Mouse (Mus musculus) intestine, embryonic 14.5 days (tissue): ENCODE data around the gene G3bp1. TPM values are rescaled to one million over a fixed set of nuclear protein-coding genes. Genes with fewer than 3 reads are reported as not detected.

ENCODE experiments used
- ATAC-seq: fragments of 200-750 bp; cut with Nextera tagmentation; replicated peaks from 2 replicates; pipeline ENCODE4 v1.8.0; 2017; ENCODE audit warnings: low read depth, moderate number of reproducible peaks, moderate TSS enrichment, moderate library complexity; ENCODE audit not compliant: low FRiP score, low TSS enrichment
- DNase-seq: peaks from one replicate; pipeline ENCODE4 v3.0.0-alpha.2; 2018; ENCODE audit warnings: low spot score
- H3K27ac ChIP-seq: fragments of 300-500 bp; sonication (generic); 2 replicates; pipeline ENCODE4 v1.5.1; 2014; ENCODE audit warnings: low read depth, mild to moderate bottlenecking, control low read depth
- H3K27me3 ChIP-seq: fragments of 300-500 bp; sonication (generic); replicated peaks from 2 replicates; pipeline ENCODE4 v1.6.1; 2014; ENCODE audit warnings: low read length, control low read depth; ENCODE audit not compliant: control insufficient read depth, insufficient read depth
- H3K36me3 ChIP-seq: fragments of 300-500 bp; sonication (generic); 2 replicates; pipeline ENCODE4 v1.6.1; 2014; ENCODE audit warnings: low read length, control low read depth; ENCODE audit not compliant: control insufficient read depth, insufficient read depth
- H3K4me1 ChIP-seq: fragments of 300-500 bp; sonication (generic); replicated peaks from 2 replicates; pipeline ENCODE4 v1.6.1; 2014; ENCODE audit warnings: low read length, control low read depth, mixed read lengths; ENCODE audit not compliant: control insufficient read depth, insufficient read depth
- H3K4me2 ChIP-seq: fragments of 300-500 bp; sonication (generic); 2 replicates; pipeline ENCODE4 v1.6.1; 2014; ENCODE audit warnings: low read length
- H3K4me3 ChIP-seq: fragments of 300-500 bp; sonication (generic); 2 replicates; pipeline ENCODE4 v1.5.1; 2014; ENCODE audit warnings: low read depth, low read length, control low read depth, mixed read lengths
- H3K9ac ChIP-seq: fragments of 300-500 bp; sonication (generic); 2 replicates; pipeline ENCODE4 v1.6.1; 2014; ENCODE audit warnings: mild to moderate bottlenecking, low read length
- H3K9me3 ChIP-seq: fragments of 300-500 bp; sonication (generic); 2 replicates; pipeline ENCODE4 v1.6.1; 2016; ENCODE audit warnings: low read length, control low read depth; ENCODE audit not compliant: control insufficient read depth
- WGBS: fragments of 180-500 bp; shearing (Covaris S2); extraction: QIAGEN DNeasy Blood & Tissue Kit; methylation state at CpG from one replicate; pipeline ENCODE4 v1.1.7; 2014; 5-methylcytosine and 5-hydroxymethylcytosine counted together
- microRNA-seq: library from miRNA; unstranded; fragments of <30 nt; microRNA quantifications from one replicate; pipeline ENCODE4, GENCODE M21; 2016
- polyA plus RNA-seq: library from polyadenylated mRNA; unstranded; fragments of >200 nt; fragmentation: Nextera tagmentation; extraction: Ambion mirVana; gene quantifications from 2 replicates; pipeline ENCODE4 v1.2.1, GENCODE M21; 2014

Gene G3bp1
- polyA plus RNA-seq, 1 experiment from 2014 or later = 198 TPM

DNA sequence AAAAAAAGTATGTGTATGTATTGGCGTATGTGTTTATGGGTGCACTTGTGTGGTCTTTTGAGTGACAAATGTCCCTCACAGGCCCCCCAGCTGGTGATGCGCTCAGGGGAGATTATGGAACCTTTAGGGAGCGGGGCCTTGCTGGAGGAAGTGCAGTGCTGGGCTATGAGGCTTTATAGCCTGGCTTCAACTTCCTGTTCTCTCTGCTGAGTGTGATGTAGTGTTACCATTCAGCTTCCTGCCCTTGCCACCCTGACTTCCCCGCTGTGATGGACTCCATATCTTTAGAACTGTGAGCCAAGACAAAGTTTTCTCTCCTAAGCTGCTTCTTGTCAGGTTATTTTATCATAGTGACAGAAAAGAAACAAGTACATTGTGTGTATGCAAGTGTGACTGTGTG, 73.2 kb downstream of the G3bp1 start:
- ATAC-seq = no peak
- Histone ChIP-seq H3K27ac (no peak overlapping the region), H3K4me2 (no peak overlapping the region), H3K36me3 (no peaks in the 10 kb centered on the region), H3K9ac (no peak overlapping the region), H3K27me3 (no peaks in the 10 kb centered on the region), H3K4me1 (no peaks in the 10 kb centered on the region), H3K9me3 (no peaks in the 10 kb centered on the region), H3K4me3 (no peak overlapping the region)
- no peak for DNase-seq
- WGBS = 52% methylated on average over 4 of the region's 4 CpGs

DNA sequence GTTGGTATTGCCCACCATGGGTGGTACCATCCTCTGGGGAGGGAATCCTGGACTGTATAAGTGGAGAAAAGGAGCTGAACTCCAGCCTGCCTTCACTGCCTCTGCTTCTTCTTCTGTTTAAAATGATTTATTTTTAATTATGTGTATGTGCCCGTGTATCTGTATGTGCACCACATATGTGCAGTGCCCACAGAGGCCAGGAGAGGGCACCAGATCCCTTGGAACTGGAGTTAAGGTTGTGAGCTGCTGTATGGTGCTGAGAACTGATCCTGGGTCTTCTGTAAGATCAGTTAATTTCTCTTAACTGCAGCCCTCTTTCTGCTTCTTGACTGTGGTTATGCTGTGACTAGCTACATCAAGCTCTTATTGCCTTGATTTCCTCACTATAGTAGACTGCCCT, 76.2 kb downstream of the G3bp1 start:
- no peaks in the 10 kb centered on the region for H3K4me1 ChIP-seq
- no peaks in the 10 kb centered on the region for H3K27me3 ChIP-seq
- H3K9ac ChIP-seq = no peak overlapping the region
- H3K4me3 ChIP-seq = no peak overlapping the region
- no peak for DNase-seq
- 88% methylated on average over 1 of the region's 1 CpGs for WGBS
- no peak overlapping the region for H3K27ac ChIP-seq
- H3K4me2 ChIP-seq = no peak overlapping the region
- H3K9me3 ChIP-seq = no peaks in the 10 kb centered on the region
- ATAC-seq = no peak
- H3K36me3 ChIP-seq = no peaks in the 10 kb centered on the region

Small RNAs within 50 kb of the gene (microRNA-seq; reads per million reads assigned to microRNA genes)
- 0.76 reads per million for gene Mir7652

Other genes starting within 250 kb of the G3bp1 start
- 0.07 TPM in 2 replicates for gene Fat2, start 133.1 kb upstream of the G3bp1 start, polyA plus RNA-seq
- gene Sparc, start 46.5 kb upstream of the G3bp1 start, polyA plus RNA-seq = 1,391 and 1,474 TPM in 2 replicates
- gene Atox1, start 8.4 kb upstream of the G3bp1 start, polyA plus RNA-seq = 400 and 443 TPM in 2 replicates
- not detected in 2 replicates for gene Glra1, start 138.5 kb downstream of the G3bp1 start, polyA plus RNA-seq